Mouse (Mus musculus) hindbrain, embryonic 11.5 days (tissue): ENCODE results near the gene Vps36. TPM values are rescaled to one million over a fixed set of nuclear protein-coding genes. Genes with fewer than 3 reads are reported as not detected.

ENCODE experiments used
- ATAC-seq: fragments of 200-750 bp; cut with Nextera tagmentation; 2 replicates; pipeline ENCODE4 v1.8.0; 2017; ENCODE audit warnings: mild to moderate bottlenecking, moderate TSS enrichment, moderate library complexity; ENCODE audit not compliant: low FRiP score
- DNase-seq: peaks from one replicate; pipeline ENCODE4 v3.0.0-alpha.2; 2015; ENCODE audit warnings: low spot score
- H3K27ac ChIP-seq: fragments of 300-500 bp; sonication (generic); 2 replicates; pipeline ENCODE4 v1.5.1; 2014; ENCODE audit warnings: mild to moderate bottlenecking, low read depth, low read length
- H3K27me3 ChIP-seq: fragments of 300-500 bp; sonication (generic); 2 replicates; pipeline ENCODE4 v1.6.1; 2014; ENCODE audit warnings: mild to moderate bottlenecking, low read length, moderate library complexity, mixed read lengths; ENCODE audit not compliant: control insufficient read depth, insufficient read depth
- H3K36me3 ChIP-seq: fragments of 300-500 bp; sonication (generic); 2 replicates; pipeline ENCODE4 v1.6.1; 2014; ENCODE audit warnings: mild to moderate bottlenecking, low read length, moderate library complexity, mixed read lengths; ENCODE audit not compliant: control insufficient read depth, insufficient read depth
- H3K4me1 ChIP-seq: fragments of 300-500 bp; sonication (generic); replicated peaks from 2 replicates; pipeline ENCODE4 v1.6.1; 2014; ENCODE audit warnings: low read length, mixed read lengths; ENCODE audit not compliant: control insufficient read depth, insufficient read depth
- H3K4me2 ChIP-seq: fragments of 300-500 bp; sonication (generic); replicated peaks from 2 replicates; pipeline ENCODE4 v1.6.1; 2014; ENCODE audit warnings: mild to moderate bottlenecking, low read depth, low read length
- H3K4me3 ChIP-seq: fragments of 300-500 bp; sonication (generic); 2 replicates; pipeline ENCODE4 v1.5.1; 2014; ENCODE audit warnings: low read depth, low read length
- H3K9ac ChIP-seq: fragments of 300-500 bp; sonication (generic); 2 replicates; pipeline ENCODE4 v1.6.1; 2014; ENCODE audit warnings: low read depth, low read length
- H3K9me3 ChIP-seq: fragments of 300-500 bp; sonication (generic); 2 replicates; pipeline ENCODE4 v1.6.1; 2016; ENCODE audit warnings: low read length; ENCODE audit not compliant: control insufficient read depth
- WGBS: fragments of 180-500 bp; shearing (Covaris S2); extraction: QIAGEN DNeasy Blood & Tissue Kit; methylation state at CpG from one replicate; pipeline ENCODE4 v1.1.7; 2014; 5-methylcytosine and 5-hydroxymethylcytosine counted together
- polyA plus RNA-seq: library from polyadenylated mRNA; unstranded; fragments of >200 nt; fragmentation: Nextera tagmentation; extraction: Ambion mirVana; gene quantifications from 2 replicates; pipeline ENCODE4 v1.2.1, GENCODE M21; 2014

The Vps36 gene
- polyA plus RNA-seq, 1 experiment from 2014 or later: 35.8 TPM

GRCm38 (mm10) chr8:22265194-22265593 lies 72.6 kb downstream of the Vps36 start:
- H3K9me3 ChIP-seq: no peaks in the 10 kb centered on the region
- H3K27me3 ChIP-seq: no peaks in the 10 kb centered on the region
- H3K27ac ChIP-seq: no peak overlapping the region
- DNase-seq (no peak), ATAC-seq (no peak)
- 92% methylated on average over 1 of the region's 1 CpGs for WGBS
- no peak overlapping the region for H3K4me2 ChIP-seq
- H3K4me1 ChIP-seq: no peaks in the 10 kb centered on the region
- H3K36me3 ChIP-seq: no peaks in the 10 kb centered on the region
- H3K4me3 ChIP-seq: no peak overlapping the region
- no peak overlapping the region for H3K9ac ChIP-seq

GRCm38 (mm10) chr8:22266809-22267208 lies 74.2 kb downstream of the Vps36 start:
- H3K4me1 ChIP-seq: no peaks in the 10 kb centered on the region
- H3K27me3 ChIP-seq: no peaks in the 10 kb centered on the region
- H3K27ac ChIP-seq: no peak overlapping the region
- DNase-seq (no peak), ATAC-seq (no peak)
- no peak overlapping the region for H3K9ac ChIP-seq
- H3K9me3 ChIP-seq: no peaks in the 10 kb centered on the region
- no peaks in the 10 kb centered on the region for H3K36me3 ChIP-seq
- no peak overlapping the region for H3K4me2 ChIP-seq
- WGBS: 92% methylated on average over 3 of the region's 3 CpGs
- H3K4me3 ChIP-seq: no peak overlapping the region

Other genes starting within 250 kb of the Vps36 start
- not detected in 2 replicates for gene Defb13, start 246.0 kb upstream of the Vps36 start, polyA plus RNA-seq
- not detected in 2 replicates for gene Fam90a1a, start 234.1 kb upstream of the Vps36 start, polyA plus RNA-seq
- not detected in 2 replicates for gene Ccdc70, start 223.0 kb upstream of the Vps36 start, polyA plus RNA-seq
- gene Atp7b, start 132.5 kb upstream of the Vps36 start, polyA plus RNA-seq: 1.3 and 1.9 TPM in 2 replicates
- gene Alg11, start 132.1 kb upstream of the Vps36 start, polyA plus RNA-seq: 32.3 and 34.1 TPM in 2 replicates
- 0.77 and 0.91 TPM in 2 replicates for gene Nek5, start 67.8 kb upstream of the Vps36 start, polyA plus RNA-seq
- 10.2 and 10.5 TPM in 2 replicates for gene Nek3, start 26.4 kb upstream of the Vps36 start, polyA plus RNA-seq
- 52.1 and 58.7 TPM in 2 replicates for gene Ckap2, start 7.0 kb upstream of the Vps36 start, polyA plus RNA-seq
- gene Thsd1, start 34.5 kb downstream of the Vps36 start, polyA plus RNA-seq: 8.8 and 10.8 TPM in 2 replicates
- not detected in 2 replicates for gene Tpte, start 90.6 kb downstream of the Vps36 start, polyA plus RNA-seq
- 11.3 and 14.7 TPM in 2 replicates for gene Slc25a15, start 205.8 kb downstream of the Vps36 start, polyA plus RNA-seq
- gene Mrps31, start 218.6 kb downstream of the Vps36 start, polyA plus RNA-seq: 43.2 and 49.3 TPM in 2 replicates